Mouse (Mus musculus) ES-CJ7 (cell line): ENCODE results near the gene Kcnn3.

ENCODE experiments used
- DNase-seq: peaks from one replicate; pipeline ENCODE4 v3.0.0; 2011; ENCODE audit warnings: low read depth, low spot score

Gene Kcnn3

DNA sequence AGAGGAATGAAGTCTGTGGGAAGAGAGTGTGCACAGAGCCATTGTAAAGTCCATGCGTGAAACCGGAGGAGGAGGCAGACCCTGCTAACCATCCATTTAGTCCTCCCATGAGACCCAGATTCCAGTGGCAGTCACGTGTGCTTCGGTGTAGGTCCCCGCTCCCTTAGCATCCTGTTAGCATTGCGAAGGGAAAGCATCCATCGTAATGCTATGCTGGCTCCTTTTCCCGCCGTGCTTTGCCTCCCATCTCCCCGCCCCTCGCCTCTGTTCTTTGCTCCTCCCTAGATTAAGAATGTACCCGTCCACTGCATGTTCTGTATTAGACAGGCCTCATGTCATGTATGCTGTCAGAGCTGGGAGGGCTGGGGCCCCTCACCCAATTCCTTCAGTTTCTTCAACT is 144.8 kb downstream of the Kcnn3 start:
- DNase-seq: no peak

- DNase-seq: peak; percentile 59
Measured at GRCm38 (mm10) chr3:89667131-89667530, 147.2 kb downstream of the Kcnn3 start.

- DNase-seq: no peak
Measured at GRCm38 (mm10) chr3:89671334-89671733, 151.4 kb downstream of the Kcnn3 start.

DNA sequence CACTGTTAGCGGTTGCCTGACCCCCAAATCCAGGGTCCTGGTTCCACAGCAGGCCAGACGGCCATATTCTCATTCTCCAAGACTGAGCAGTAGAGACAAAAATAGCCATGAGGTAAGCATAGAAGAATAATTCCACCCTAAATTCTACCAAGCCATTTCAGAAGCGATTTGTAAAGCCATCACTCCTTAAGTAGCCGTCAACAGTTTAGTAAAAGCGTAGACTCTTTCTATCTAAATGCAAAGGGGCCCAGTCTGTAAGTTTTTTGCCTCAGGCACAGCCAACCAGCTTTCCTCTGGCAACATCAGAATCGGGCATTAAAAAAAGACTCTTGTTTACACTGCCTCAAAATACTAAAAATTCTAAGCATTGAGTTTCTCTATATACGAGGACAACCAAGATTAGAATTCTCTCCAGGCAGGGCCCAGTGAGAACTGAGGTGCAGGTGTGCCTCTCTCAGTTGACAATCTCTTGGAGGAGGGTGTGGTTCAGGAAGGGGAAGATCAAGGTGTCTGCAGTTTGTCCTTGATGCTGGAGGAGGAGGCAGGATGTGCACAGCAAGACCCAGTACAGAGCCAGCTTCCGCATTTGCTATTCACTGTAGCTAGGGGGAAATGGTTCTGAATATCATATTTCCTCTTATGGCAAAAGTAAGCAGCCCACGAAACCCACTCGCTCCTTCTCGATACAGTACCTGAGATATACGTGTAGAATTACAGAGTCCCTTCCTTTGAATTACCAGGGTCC is 152.8 kb downstream of the Kcnn3 start:
- peak; percentile 80 for DNase-seq

GRCm38 (mm10) chr3:89677617-89678016 is 157.7 kb downstream of the Kcnn3 start:
- DNase-seq: peak; percentile 42

DNA sequence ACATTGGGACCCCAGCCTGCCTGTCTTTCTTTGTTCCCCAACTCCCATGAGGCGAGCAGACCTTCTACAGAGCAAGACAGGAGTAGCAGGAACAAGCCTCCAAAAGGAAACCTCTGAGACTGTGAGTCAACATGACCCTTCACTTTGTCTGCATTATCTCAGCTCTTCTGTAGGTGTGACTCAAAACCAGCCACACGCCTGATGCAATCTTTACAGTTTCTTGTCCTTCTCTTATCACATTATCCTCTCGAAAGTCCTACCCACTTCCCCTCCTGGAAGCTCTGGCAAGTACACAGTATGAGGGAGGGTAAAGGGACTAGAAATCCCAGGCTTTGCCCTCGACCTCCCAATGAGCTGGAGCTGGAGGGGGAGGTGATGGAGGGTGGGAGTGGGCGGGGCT is 166.1 kb downstream of the Kcnn3 start:
- DNase-seq: no peak

DNA sequence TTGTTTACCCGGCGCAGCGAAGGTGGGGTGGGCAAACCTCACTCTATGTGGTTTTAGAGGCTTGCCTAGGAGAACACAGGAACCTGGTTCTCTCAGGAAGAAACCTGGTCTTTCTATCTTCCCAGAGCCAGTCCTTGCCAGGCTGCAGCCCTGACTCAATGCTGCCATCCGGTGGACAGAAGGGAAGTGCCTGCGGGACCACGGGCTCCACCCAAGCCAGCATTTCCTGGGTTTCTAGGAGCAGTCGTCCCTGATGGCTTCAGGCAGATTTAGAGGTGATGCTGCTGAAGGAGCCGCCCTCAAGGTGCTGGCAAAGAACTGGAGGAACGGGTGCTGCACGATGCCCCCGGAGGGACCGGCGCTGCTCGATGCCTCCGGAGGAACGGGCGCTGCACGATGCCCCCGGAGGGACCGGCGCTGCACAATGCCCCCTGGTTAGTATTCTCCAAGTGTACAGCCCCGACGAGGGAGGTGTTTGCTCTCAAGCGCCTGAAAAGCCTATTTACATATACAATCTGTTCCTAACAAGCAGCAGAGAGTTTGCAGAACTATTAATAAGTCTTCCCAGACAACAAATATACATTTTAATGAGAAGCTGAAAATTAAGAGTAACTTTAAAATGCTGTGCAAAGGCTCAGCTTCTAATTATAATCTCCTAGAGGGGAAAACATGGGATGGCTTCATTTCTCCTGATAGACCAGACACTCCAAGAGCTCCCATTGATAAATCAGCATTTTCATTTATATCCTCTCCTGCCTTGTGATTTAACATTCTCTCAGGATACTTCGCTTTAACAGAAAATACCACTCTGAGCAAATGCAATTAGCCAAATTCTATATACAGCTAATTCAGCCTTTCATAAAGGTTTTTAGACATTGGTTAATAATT is 169.0 kb downstream of the Kcnn3 start:
- DNase-seq: peak; percentile 85

DNA sequence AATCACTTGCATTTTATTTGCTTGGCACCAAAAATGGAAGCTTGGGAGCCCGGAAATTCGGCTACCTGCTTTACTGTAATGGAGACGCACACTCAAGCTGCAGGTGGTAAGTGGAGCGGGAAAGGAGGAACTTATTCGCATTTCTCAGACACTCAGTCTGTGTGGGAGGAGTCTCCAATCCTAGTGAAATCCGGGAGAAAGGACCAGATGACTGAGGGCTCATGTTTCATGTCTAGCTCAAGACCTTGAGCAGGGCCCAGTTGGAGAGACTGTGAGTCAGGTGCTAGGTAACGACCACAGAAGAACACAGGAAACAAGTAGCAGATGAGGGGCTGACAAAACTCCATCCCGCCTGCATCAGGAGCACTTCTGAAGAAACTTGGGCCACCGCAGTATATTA is 171.8 kb downstream of the Kcnn3 start:
- peak; percentile 60 for DNase-seq

DNA sequence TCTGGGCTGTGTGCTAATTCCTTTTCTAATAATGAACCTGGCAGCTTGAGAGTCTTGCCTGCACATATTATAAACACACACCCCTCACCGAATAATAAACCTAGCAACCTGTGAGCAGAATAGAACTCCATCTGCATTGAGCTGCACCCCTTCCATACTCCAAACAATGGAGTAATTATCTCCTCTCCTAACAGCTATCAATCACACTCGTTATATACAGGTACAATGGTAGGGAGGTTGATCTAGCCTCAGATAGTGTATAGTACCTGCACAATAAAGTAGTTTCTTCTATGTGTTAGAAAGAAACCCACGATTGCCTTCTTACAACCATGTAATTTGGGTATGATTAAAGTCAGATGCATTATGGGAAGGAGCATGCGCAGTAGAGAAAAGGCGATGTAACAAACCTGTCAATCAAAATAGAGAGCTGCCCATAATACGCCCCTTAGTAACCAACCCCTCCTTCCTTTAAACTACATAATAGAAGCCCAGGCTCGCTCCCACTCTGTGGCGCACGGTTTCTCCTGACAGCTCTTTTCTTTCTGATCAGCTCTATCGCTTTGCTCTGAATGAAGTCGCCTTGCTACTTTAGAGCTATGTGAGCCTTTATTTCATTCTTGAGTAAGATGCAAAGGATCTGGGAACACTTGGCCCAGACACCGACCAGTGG is 176.3 kb downstream of the Kcnn3 start:
- DNase-seq: peak; percentile 58

- DNase-seq: no peak
Measured at GRCm38 (mm10) chr3:89698958-89699357, 179.0 kb downstream of the Kcnn3 start.

DNA sequence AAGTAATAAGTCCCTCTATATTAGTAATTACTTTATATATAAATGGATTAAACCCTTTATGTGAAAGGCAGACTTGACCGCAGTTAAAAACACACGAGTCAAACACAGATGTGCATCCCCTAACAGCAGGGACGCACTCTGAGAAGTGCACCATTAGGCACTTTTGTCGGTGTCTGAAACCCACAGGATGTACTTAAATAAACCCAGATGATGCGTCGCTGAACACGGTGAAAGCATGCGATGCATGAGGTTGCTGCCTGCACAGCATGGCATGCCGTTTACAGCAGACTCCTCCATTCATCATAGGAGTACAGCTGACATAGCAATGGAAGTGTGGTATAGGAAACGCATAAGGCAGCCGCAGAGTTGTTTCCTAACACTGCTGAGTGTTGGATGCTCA is 180.5 kb downstream of the Kcnn3 start:
- DNase-seq: no peak

GRCm38 (mm10) chr3:89703596-89703995 is 183.6 kb downstream of the Kcnn3 start:
- DNase-seq: no peak

DNA sequence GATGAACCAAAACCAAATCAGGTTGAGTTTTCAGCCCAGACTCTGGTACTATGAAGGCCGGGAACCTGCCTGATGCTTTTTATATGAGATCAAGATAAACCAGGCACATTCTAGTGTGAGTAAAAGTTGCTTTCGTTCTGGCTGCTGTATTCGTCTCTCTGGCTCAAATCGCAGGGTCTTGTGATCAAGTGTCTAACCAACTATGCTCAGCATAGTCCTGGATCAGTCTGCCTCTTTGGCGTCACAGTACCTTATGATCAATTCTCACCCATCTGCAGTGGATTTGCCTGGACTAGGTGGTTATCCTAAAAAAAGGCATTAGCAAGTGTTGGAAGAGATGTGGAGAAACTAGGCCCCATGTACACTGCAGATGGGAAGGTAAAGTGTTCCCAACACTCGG is 184.1 kb downstream of the Kcnn3 start:
- no peak for DNase-seq

DNA sequence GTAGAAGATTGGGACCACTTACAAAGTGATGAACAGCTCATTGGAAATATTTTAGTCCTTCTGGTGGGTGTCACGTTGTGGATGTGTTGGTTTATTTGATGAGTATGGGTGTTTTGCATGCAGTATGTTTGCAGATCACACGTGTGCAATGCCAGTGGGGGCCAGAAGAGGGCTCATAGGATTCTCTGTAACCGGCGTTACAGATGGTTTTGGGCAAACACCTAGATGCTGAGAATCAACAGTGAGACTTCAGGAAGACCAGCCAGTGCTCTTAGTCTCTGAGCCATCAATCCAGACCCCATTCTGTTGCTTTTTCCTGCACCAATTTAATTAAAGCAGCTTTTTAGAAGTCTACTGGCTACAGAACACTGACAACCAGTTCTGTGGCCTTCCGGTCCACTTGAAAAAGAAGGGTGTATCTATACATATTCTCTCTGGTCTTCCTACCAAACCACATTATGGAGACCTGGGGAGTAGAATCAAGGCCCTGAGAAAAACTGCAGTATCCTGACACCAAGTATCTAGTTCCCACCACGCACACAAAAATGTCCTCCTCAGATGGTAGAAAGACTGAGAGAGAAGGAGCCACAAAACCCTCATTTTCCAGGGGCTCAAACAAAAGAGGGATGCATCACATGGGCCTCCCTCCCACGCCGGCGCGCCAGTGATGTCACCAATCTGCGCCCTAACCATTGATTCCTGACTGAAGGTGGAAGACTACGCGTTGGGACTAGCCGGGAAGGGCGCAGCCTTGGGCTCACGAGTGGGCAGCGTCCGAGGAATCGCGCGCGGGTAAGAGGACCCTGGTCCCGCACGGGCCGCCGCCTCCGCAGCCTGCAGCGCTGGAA is 194.6 kb downstream of the Kcnn3 start, which contains the start of gene Adar:
Gene Adar, plus strand, starts transcription at position 664 of the 848 bp plus-strand sequence.
- peak; percentile 86 for DNase-seq

DNA sequence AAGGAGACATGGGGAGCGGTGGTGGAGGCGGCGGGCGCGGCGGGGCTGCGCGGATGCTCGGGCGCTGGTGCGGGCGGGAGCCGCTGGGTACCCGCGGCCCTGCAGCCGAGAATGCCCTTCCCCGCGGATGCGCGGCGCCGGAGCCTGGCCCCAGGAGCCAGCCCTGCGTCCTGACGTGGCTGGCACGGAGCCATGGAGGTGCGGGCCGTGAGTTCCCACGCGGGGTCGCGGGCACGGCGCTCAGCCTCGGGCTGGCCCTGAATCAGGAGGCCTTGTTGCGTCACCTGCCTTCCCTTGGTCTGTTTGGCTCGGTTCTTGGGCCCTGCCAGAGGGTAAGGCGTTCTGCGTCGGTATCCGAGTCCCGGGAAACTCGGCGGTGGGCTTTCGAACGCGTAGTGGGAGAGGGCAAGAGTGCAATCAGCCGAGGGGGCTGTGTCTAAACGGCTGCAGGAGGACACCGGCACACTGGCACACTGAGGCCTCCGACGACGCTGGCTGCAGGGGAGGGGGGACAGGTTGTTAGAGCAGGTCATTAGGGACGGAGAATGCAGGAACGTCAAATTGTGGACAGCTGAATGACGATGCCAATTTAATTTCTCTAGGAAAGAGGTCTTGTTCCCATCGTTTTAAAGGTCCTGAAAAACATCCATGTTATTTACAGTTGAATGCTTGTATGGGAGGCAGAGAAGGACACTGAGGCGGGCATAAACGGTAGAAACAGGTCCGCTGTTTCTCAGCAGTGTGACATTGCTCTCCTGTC is 195.4 kb downstream of the Kcnn3 start:
- peak; percentile 15 for DNase-seq

DNA sequence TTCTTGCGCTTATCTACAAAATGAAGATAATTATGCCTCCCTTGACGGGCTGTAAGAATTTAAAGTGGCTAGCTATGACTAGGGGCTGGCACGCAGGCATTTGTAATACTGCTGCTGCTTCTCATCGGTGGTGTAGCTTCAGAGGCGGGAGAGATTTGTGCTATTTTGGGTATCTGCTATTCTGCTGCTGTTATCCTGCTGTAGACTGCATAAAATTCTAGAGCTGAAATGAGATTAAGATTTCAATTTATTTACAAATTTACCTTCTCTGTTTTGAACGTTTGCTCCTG is 195.9 kb downstream of the Kcnn3 start:
- DNase-seq: no peak

GRCm38 (mm10) chr3:89722032-89722431 is 202.1 kb downstream of the Kcnn3 start:
- DNase-seq: no peak

GRCm38 (mm10) chr3:89723400-89724084 is 203.6 kb downstream of the Kcnn3 start:
- DNase-seq: no peak
